Mouse (Mus musculus): ENCODE results near the gene Slc29a2. TPM values are rescaled to one million over a fixed set of nuclear protein-coding genes. Genes with fewer than 3 reads are reported as not detected.

Slc29a2 gene
- 4.3 and 5.8 TPM in 2 replicates for polyA plus RNA-seq (2015; fragmentation: Nextera tagmentation; extraction: Ambion mirVana)

GRCm38 (mm10) chr19:5023621-5024479, at the start of gene Slc29a2:
Gene Slc29a2 (plus strand): TSS chr19:5023860.
- WGBS, result under 1% methylated on average over 62 of the region's 62 CpGs
- Histone ChIP-seq H3K36me3 (peaks cover 17% of the 10 kb centered on the region), H3K27me3 (no peaks in the 10 kb centered on the region), H3K4me1 (peaks cover 13% of the 10 kb centered on the region), H3K9me3 (no peaks in the 10 kb centered on the region), H3K4me2 (peak within 1 kb of the TSS; percentile 92), H3K27ac (peak within 1 kb of the TSS; percentile 77), H3K9ac (peak within 1 kb of the TSS; percentile 79), H3K4me3 (peak within 1 kb of the TSS; percentile 67)
- peak; percentile 87 for ATAC-seq (ENCODE audit: insufficient number of reproducible peaks, insufficient read depth, low FRiP score, low TSS enrichment, low read depth)

- no peak overlapping the region for H3K9ac ChIP-seq
- H3K4me2 ChIP-seq, result no peak overlapping the region
- no peaks in the 10 kb centered on the region for H3K36me3 ChIP-seq
- no peak overlapping the region for H3K27ac ChIP-seq
- ATAC-seq (ENCODE audit: insufficient number of reproducible peaks, insufficient read depth, low FRiP score, low TSS enrichment, low read depth), result no peak
- H3K27me3 ChIP-seq, result peaks cover 46% of the 10 kb centered on the region
- no peaks in the 10 kb centered on the region for H3K4me1 ChIP-seq
- no peaks in the 10 kb centered on the region for H3K9me3 ChIP-seq
- H3K4me3 ChIP-seq, result no peak overlapping the region
Observed at GRCm38 (mm10) chr19:4981767-4982166, 41.9 kb upstream of the Slc29a2 start.

- H3K4me1 ChIP-seq, result peaks cover 12% of the 10 kb centered on the region
- ATAC-seq (ENCODE audit: insufficient number of reproducible peaks, insufficient read depth, low FRiP score, low TSS enrichment, low read depth), result no peak
- H3K9ac ChIP-seq, result no peak overlapping the region
- no peak overlapping the region for H3K4me2 ChIP-seq
- peaks cover 76% of the 10 kb centered on the region for H3K27me3 ChIP-seq
- no peaks in the 10 kb centered on the region for H3K9me3 ChIP-seq
- H3K36me3 ChIP-seq, result no peaks in the 10 kb centered on the region
- 4% methylated on average over 13 of the region's 13 CpGs for WGBS
- H3K27ac ChIP-seq, result no peak overlapping the region
- H3K4me3 ChIP-seq, result no peak overlapping the region; the same call in 1 of the 2 replicates
Observed at GRCm38 (mm10) chr19:4989013-4989412, 34.6 kb upstream of the Slc29a2 start.

- ATAC-seq (ENCODE audit: insufficient number of reproducible peaks, insufficient read depth, low FRiP score, low TSS enrichment, low read depth), result no peak
- Histone ChIP-seq H3K4me3 (peak overlapping the region; percentile 2; the same call in 1 of the 2 replicates), H3K4me1 (peaks cover 12% of the 10 kb centered on the region), H3K9ac (no peak overlapping the region), H3K27me3 (peaks cover 73% of the 10 kb centered on the region), H3K27ac (no peak overlapping the region), H3K4me2 (peak overlapping the region; percentile 12; the same call in 1 of the 2 replicates), H3K36me3 (no peaks in the 10 kb centered on the region), H3K9me3 (no peaks in the 10 kb centered on the region)
- 17% methylated on average over 47 of the region's 47 CpGs for WGBS
Observed at GRCm38 (mm10) chr19:4989434-4990255, 34.0 kb upstream of the Slc29a2 start.

GRCm38 (mm10) chr19:4990256-4990625, 33.4 kb upstream of the Slc29a2 start, which contains the start of gene Npas4:
Gene Npas4 (minus strand): TSS chr19:4990316.
- H3K9me3 ChIP-seq, result no peaks in the 10 kb centered on the region
- H3K27me3 ChIP-seq, result peaks cover 73% of the 10 kb centered on the region
- H3K4me2 ChIP-seq, result peak within 1 kb of the TSS; percentile 21; the same call in 1 of the 2 replicates
- no peak within 1 kb of the TSS for H3K27ac ChIP-seq
- no peak within 1 kb of the TSS for H3K9ac ChIP-seq
- 15% methylated on average over 4 of the region's 4 CpGs for WGBS
- H3K36me3 ChIP-seq, result no peaks in the 10 kb centered on the region
- peak within 1 kb of the TSS; percentile 3 for H3K4me3 ChIP-seq
- ATAC-seq (ENCODE audit: insufficient number of reproducible peaks, insufficient read depth, low FRiP score, low TSS enrichment, low read depth), result no peak
- H3K4me1 ChIP-seq, result peaks cover 12% of the 10 kb centered on the region

GRCm38 (mm10) chr19:4990716-4991115, 32.9 kb upstream of the Slc29a2 start:
- Histone ChIP-seq H3K4me3 (0 out of 2 replicates have a peak overlapping the region, but pooled peaks have one; percentile 3), H3K9ac (no peak overlapping the region)
- 2% methylated on average over 22 of the region's 22 CpGs for WGBS

GRCm38 (mm10) chr19:4992371-4992770, 31.3 kb upstream of the Slc29a2 start:
- H3K9ac ChIP-seq, result no peak overlapping the region
- H3K4me2 ChIP-seq, result no peak overlapping the region
- no peaks in the 10 kb centered on the region for H3K9me3 ChIP-seq
- H3K27me3 ChIP-seq, result peaks cover 68% of the 10 kb centered on the region
- no peaks in the 10 kb centered on the region for H3K36me3 ChIP-seq
- H3K4me1 ChIP-seq, result peaks cover 12% of the 10 kb centered on the region
- no peak overlapping the region for H3K4me3 ChIP-seq
- H3K27ac ChIP-seq, result no peak overlapping the region
- WGBS, result 18% methylated on average over 8 of the region's 8 CpGs
- ATAC-seq (ENCODE audit: insufficient number of reproducible peaks, insufficient read depth, low FRiP score, low TSS enrichment, low read depth), result no peak

More at GRCm38 (mm10) chr19:4990716-4991115, 32.9 kb upstream of the Slc29a2 start:
- no peaks in the 10 kb centered on the region for H3K9me3 ChIP-seq
- no peak for ATAC-seq (ENCODE audit: insufficient number of reproducible peaks, insufficient read depth, low FRiP score, low TSS enrichment, low read depth)
- H3K27me3 ChIP-seq, result peaks cover 73% of the 10 kb centered on the region
- peak overlapping the region; percentile 21; the same call in 1 of the 2 replicates for H3K4me2 ChIP-seq
- peaks cover 12% of the 10 kb centered on the region for H3K4me1 ChIP-seq
- H3K36me3 ChIP-seq, result no peaks in the 10 kb centered on the region
- H3K27ac ChIP-seq, result no peak overlapping the region

- peaks cover 12% of the 10 kb centered on the region for H3K4me1 ChIP-seq
- no peaks in the 10 kb centered on the region for H3K9me3 ChIP-seq
- H3K27me3 ChIP-seq, result peaks cover 68% of the 10 kb centered on the region
- 2% methylated on average over 9 of the region's 9 CpGs for WGBS
- H3K4me3 ChIP-seq, result no peak overlapping the region
- no peak for ATAC-seq (ENCODE audit: insufficient number of reproducible peaks, insufficient read depth, low FRiP score, low TSS enrichment, low read depth)
- H3K9ac ChIP-seq, result no peak overlapping the region
- H3K27ac ChIP-seq, result no peak overlapping the region
- H3K36me3 ChIP-seq, result no peaks in the 10 kb centered on the region
- no peak overlapping the region for H3K4me2 ChIP-seq
Observed at GRCm38 (mm10) chr19:4992904-4993303, 30.8 kb upstream of the Slc29a2 start.

GRCm38 (mm10) chr19:4994043-4994442, 29.6 kb upstream of the Slc29a2 start:
- Histone ChIP-seq H3K9me3 (no peaks in the 10 kb centered on the region), H3K36me3 (no peaks in the 10 kb centered on the region), H3K27ac (no peak overlapping the region), H3K4me3 (no peak overlapping the region), H3K4me2 (no peak overlapping the region), H3K4me1 (peaks cover 12% of the 10 kb centered on the region), H3K27me3 (peaks cover 71% of the 10 kb centered on the region), H3K9ac (no peak overlapping the region)
- ATAC-seq (ENCODE audit: insufficient number of reproducible peaks, insufficient read depth, low FRiP score, low TSS enrichment, low read depth), result no peak
- WGBS, result 62% methylated on average over 5 of the region's 5 CpGs

GRCm38 (mm10) chr19:4999445-5000140, 24.1 kb upstream of the Slc29a2 start:
- Histone ChIP-seq H3K4me1 (peaks cover 14% of the 10 kb centered on the region), H3K4me3 (no peak overlapping the region), H3K4me2 (no peak overlapping the region), H3K27ac (no peak overlapping the region), H3K9me3 (no peaks in the 10 kb centered on the region), H3K27me3 (peaks cover 30% of the 10 kb centered on the region), H3K9ac (no peak overlapping the region), H3K36me3 (no peaks in the 10 kb centered on the region)
- no peak for ATAC-seq (ENCODE audit: insufficient number of reproducible peaks, insufficient read depth, low FRiP score, low TSS enrichment, low read depth)
- WGBS, result 71% methylated on average over 6 of the region's 6 CpGs

Measured in embryonic facial prominence, embryonic 13.5 days (tissue).